ENCODE assay signal across 8 mouse cellular contexts in the genomic region with DNA sequence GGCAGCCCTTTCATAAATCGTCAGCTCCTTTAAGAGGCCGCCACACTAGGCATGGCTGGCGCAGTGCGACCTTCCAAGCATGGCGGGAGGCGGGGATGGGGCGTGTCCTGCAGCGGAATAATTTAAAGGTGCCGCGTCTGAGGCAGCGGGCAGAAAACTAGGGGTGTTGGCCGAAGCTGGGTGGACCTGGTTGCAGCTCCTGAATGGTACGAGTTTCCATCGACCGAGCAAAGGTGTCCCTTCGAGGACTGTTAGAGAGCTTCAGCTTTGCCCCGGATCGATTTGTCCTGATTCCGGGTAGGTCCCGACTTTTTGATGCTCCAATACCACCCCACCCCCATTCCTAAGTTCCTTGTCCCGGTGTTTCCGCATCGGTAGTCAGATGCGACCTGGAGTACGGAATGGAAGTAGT. TPM values are rescaled to one million over a fixed set of nuclear protein-coding genes. Genes with fewer than 3 reads are reported as not detected.
DNase-seq lines count a peak whose midpoint lies in the region; ATAC-seq and TF ChIP-seq lines count a peak whose summit lies in the region.

Gene Pnpla6, plus strand, starts transcription at position 125 of the 412 bp plus-strand sequence.

- TF ChIP-seq EP300 in MEL (IDR thresholded peaks at IDR 0.05; ENCODE audit: low read depth in 1 of 2, low read length in 2 of 2), result no peak

- TF ChIP-seq POLR2A in MEL (IDR thresholded peaks at IDR 0.05; ENCODE audit: control insufficient read depth in 1 of 2, insufficient read depth in 1 of 2, low read depth in 1 of 2, low read length in 2 of 2, poor library complexity in 1 of 2), result peak in 1 of 2 experiments; percentile 59; a peak in 2 of 4 replicates

- peak within 1 kb of the TSS; percentile 23 for H3K27ac ChIP-seq in MEL (ENCODE audit: control insufficient read depth, low read depth, low read length)
- peak within 1 kb of the TSS; percentile 77 for H3K27ac ChIP-seq in forebrain, postnatal 0 days (ENCODE audit: low read depth, low read length)
- peak within 1 kb of the TSS; percentile 87 for H3K27ac ChIP-seq in neural tube, embryonic 15.5 days (replicated peaks)

- peak within 1 kb of the TSS; percentile 74 for H3K9ac ChIP-seq in MEL (ENCODE audit: control insufficient read depth, low read depth, low read length, poor library complexity, severe bottlenecking)
- peak within 1 kb of the TSS; percentile 64 for H3K9ac ChIP-seq in forebrain, postnatal 0 days
- H3K9ac ChIP-seq in neural tube, embryonic 15.5 days (replicated peaks), result peak within 1 kb of the TSS; percentile 64

- no peaks in the 10 kb centered on the region for H3K27me3 ChIP-seq in MEL (ENCODE audit: control insufficient read depth in 1 of 2, insufficient read depth in 2 of 2, low read length in 2 of 2)
- H3K27me3 ChIP-seq in forebrain, postnatal 0 days (ENCODE audit: insufficient read depth, low read length), result no peaks in the 10 kb centered on the region
- no peaks in the 10 kb centered on the region for H3K27me3 ChIP-seq in neural tube, embryonic 15.5 days (replicated peaks)

- under 1% methylated on average over 25 of the region's 25 CpGs for WGBS in forebrain, postnatal 0 days
- WGBS in neural tube, embryonic 15.5 days, result under 1% methylated on average over 25 of the region's 25 CpGs

- peak within 1 kb of the TSS; percentile 64 to 68 for H3K4me3 ChIP-seq in MEL (ENCODE audit: control insufficient read depth in 1 of 2, insufficient read depth in 1 of 2, low read depth in 2 of 2, low read length in 2 of 2)
- peak within 1 kb of the TSS; percentile 62 for H3K4me3 ChIP-seq in forebrain, postnatal 0 days (ENCODE audit: low read depth, low read length)
- H3K4me3 ChIP-seq in neural tube, embryonic 15.5 days (replicated peaks), result peak within 1 kb of the TSS; percentile 68

- intact Hi-C loops in heart, postnatal 36 days (cut with DNase I), result loop anchor here (1.0 to 10.0 kb wide), 3 partner anchors 107 to 740 kb away; partner anchors contain the start of genes Ctxn1, Pet100, Snapc2 and Trappc5

- peaks cover 0 to 3% of the 10 kb centered on the region in 2 experiments; a peak in 1 of 4 replicates for H3K4me1 ChIP-seq in MEL (ENCODE audit: control insufficient read depth in 1 of 2, insufficient read depth in 2 of 2, low read length in 2 of 2)
- H3K4me1 ChIP-seq in forebrain, postnatal 0 days (ENCODE audit: insufficient read depth), result peaks cover 6% of the 10 kb centered on the region; the same call in 1 of the 2 replicates
- peaks cover 23% of the 10 kb centered on the region for H3K4me1 ChIP-seq in neural tube, embryonic 15.5 days

- no peaks in the 10 kb centered on the region for H3K79me2 ChIP-seq in MEL (ENCODE audit: control insufficient read depth, insufficient read depth, low read length, poor library complexity)

- peak; percentile 90 for DNase-seq in MEL (ENCODE audit: low read depth, low spot score)
- peak; percentile 88 for DNase-seq in cerebellum, adult 8-10 months
- DNase-seq in forebrain, postnatal 0 days, result peak; percentile 87
- DNase-seq in heart, postnatal 36 days, result peak; percentile 89 to 91
- peak; percentile 84 to 93 for DNase-seq in layer of hippocampus, adult 18-20 months (ENCODE audit: low spot score in 2 of 2)
- peak; percentile 92 to 93 for DNase-seq in lung, adult 18-20 months
- DNase-seq in testis, postnatal 10 days (ENCODE audit: low spot score), result peak; percentile 90

- peaks cover 0 to 4% of the 10 kb centered on the region in 2 experiments; a peak in 2 of 4 replicates for H3K36me3 ChIP-seq in MEL (ENCODE audit: control insufficient read depth in 1 of 2, insufficient read depth in 2 of 2, low read length in 2 of 2)
- peaks cover 25% of the 10 kb centered on the region for H3K36me3 ChIP-seq in forebrain, postnatal 0 days (ENCODE audit: insufficient read depth)
- peaks cover 37% of the 10 kb centered on the region for H3K36me3 ChIP-seq in neural tube, embryonic 15.5 days

- no peak for TF ChIP-seq RAD21 in MEL (IDR thresholded peaks at IDR 0.05; ENCODE audit: low read depth, low read length)

- TF ChIP-seq CTCF in MEL (IDR thresholded peaks at IDR 0.05 in 2 of 3, conservative IDR thresholded peaks at IDR 0.05 in 1 of 3; ENCODE audit: control insufficient read depth in 1 of 3, insufficient read depth in 1 of 3, low read depth in 2 of 3, low read length in 3 of 3, poor library complexity in 1 of 3, severe bottlenecking in 1 of 3), result no peak
- no peak for TF ChIP-seq CTCF in forebrain, postnatal 0 days (IDR thresholded peaks at IDR 0.05; ENCODE audit: low read depth)

- peak within 1 kb of the TSS; percentile 93 for H3K4me2 ChIP-seq in forebrain, postnatal 0 days (ENCODE audit: low read depth)
- peak within 1 kb of the TSS; percentile 83 for H3K4me2 ChIP-seq in neural tube, embryonic 15.5 days

- H3K9me3 ChIP-seq in MEL (replicated peaks; ENCODE audit: insufficient read depth, low read length), result no peaks in the 10 kb centered on the region
- H3K9me3 ChIP-seq in forebrain, postnatal 0 days (ENCODE audit: low read length), result no peaks in the 10 kb centered on the region
- no peaks in the 10 kb centered on the region for H3K9me3 ChIP-seq in neural tube, embryonic 15.5 days (replicated peaks)

- ATAC-seq in forebrain, postnatal 0 days, result peak; percentile 79
- peak; percentile 79 for ATAC-seq in neural tube, embryonic 15.5 days (ENCODE audit: low FRiP score)

TF ChIP-seq in MEL, 35 proteins besides CTCF, POLR2A, EP300 and RAD21 (continues in another document):
- TF ChIP-seq USF1 (IDR thresholded peaks at IDR 0.05; ENCODE audit: low read depth, low read length) (peak; percentile 54), NRF1 (IDR thresholded peaks at IDR 0.05; ENCODE audit: insufficient read depth, low read depth, low read length, poor library complexity, severe bottlenecking) (peak; percentile 63), NELFE (IDR thresholded peaks at IDR 0.05; ENCODE audit: low read depth, low read length) (peak; percentile 53), ZMIZ1 (IDR thresholded peaks at IDR 0.05; ENCODE audit: low read depth, low read length) (peak; percentile 64), TCF12 (IDR thresholded peaks at IDR 0.05; ENCODE audit: low read depth, low read length) (no peak), ZKSCAN1 (IDR thresholded peaks at IDR 0.05; ENCODE audit: low read depth, low read length) (no peak), MXI1 (IDR thresholded peaks at IDR 0.05; ENCODE audit: low read depth, low read length) (peak; percentile 2; the same call in 1 of the 2 replicates), MAZ (IDR thresholded peaks at IDR 0.05; ENCODE audit: low read depth, low read length) (peak; percentile 69; the same call in 1 of the 2 replicates), ZNF384 (IDR thresholded peaks at IDR 0.05; ENCODE audit: low read depth, low read length) (no peak), RCOR1 (IDR thresholded peaks at IDR 0.05; ENCODE audit: low read depth, low read length) (peak; percentile 67; the same call in 1 of the 2 replicates), ZC3H11A (IDR thresholded peaks at IDR 0.05; ENCODE audit: low read depth, low read length) (no peak), MYB (IDR thresholded peaks at IDR 0.05; ENCODE audit: low read depth, low read length) (no peak), GABPA (IDR thresholded peaks at IDR 0.05; ENCODE audit: low read depth, low read length) (no peak), MEF2A (IDR thresholded peaks at IDR 0.05; ENCODE audit: extremely low read depth, insufficient replicate concordance, low read depth, low read length, poor library complexity, severe bottlenecking) (no peak), HCFC1 (IDR thresholded peaks at IDR 0.05; ENCODE audit: low read depth, low read length) (peak; percentile 96), GATA1 (IDR thresholded peaks at IDR 0.05; ENCODE audit: low read depth, low read length) (no peak), BHLHE40 (IDR thresholded peaks at IDR 0.05; ENCODE audit: borderline replicate concordance, low read depth, low read length) (no peak), POLR2AphosphoS2 (IDR thresholded peaks at IDR 0.05; ENCODE audit: low read length) (peak; percentile 49; the same call in 1 of the 2 replicates), TAL1 (IDR thresholded peaks at IDR 0.05; ENCODE audit: low read length) (no peak), USF2 (IDR thresholded peaks at IDR 0.05; ENCODE audit: borderline replicate concordance in 1 of 2, insufficient read depth in 1 of 2, low read depth in 1 of 2, low read length in 2 of 2) (no peak), SMC3 (IDR thresholded peaks at IDR 0.05; ENCODE audit: low read depth, low read length) (no peak), MAFK (IDR thresholded peaks at IDR 0.05; ENCODE audit: borderline replicate concordance, low read depth, low read length) (no peak), MYC (IDR thresholded peaks at IDR 0.05; ENCODE audit: low read depth, low read length) (no peak), JUND (IDR thresholded peaks at IDR 0.05; ENCODE audit: low read depth, low read length) (no peak), MAX (IDR thresholded peaks at IDR 0.05; ENCODE audit: low read length) (peak; percentile 32; the same call in 1 of the 2 replicates), UBTF (IDR thresholded peaks at IDR 0.05; ENCODE audit: borderline replicate concordance, insufficient read depth, low read depth, low read length) (no peak), SIN3A (IDR thresholded peaks at IDR 0.05; ENCODE audit: low read length) (peak; percentile 96), CHD2 (IDR thresholded peaks at IDR 0.05; ENCODE audit: low read length) (peak; percentile 60; the same call in 1 of the 2 replicates), E2F4 (IDR thresholded peaks at IDR 0.05; ENCODE audit: borderline replicate concordance, low read depth, low read length) (no peak), KAT2A (conservative IDR thresholded peaks at IDR 0.05; ENCODE audit: low read depth, low read length) (peak; percentile 45; the same call in 1 of the 2 replicates), POLR2AphosphoS5 (IDR thresholded peaks at IDR 0.05; ENCODE audit: borderline replicate concordance, low read depth, low read length) (no peak), ELF1 (IDR thresholded peaks at IDR 0.05; ENCODE audit: low read depth, low read length) (no peak; the same call in none of the 2 replicates), CHD1 (IDR thresholded peaks at IDR 0.05; ENCODE audit: low read depth, low read length) (peak; percentile 96)

RNA-seq across cellular contexts. Expression of gene Pnpla6, which starts in this region (rescaled TPM):
- 7.6 and 8.6 TPM in 2 replicates for total RNA-seq in MEL (2012; rRNA removed)
- polyA plus RNA-seq in MEL (2012; ENCODE audit: insufficient read depth in 1 of 2, insufficient read length in 2 of 2, low read depth in 1 of 2, low replicate concordance in 2 of 2, missing spikeins in 1 of 2), result 10 to 100 TPM in 1 of 2 experiments, not detected in 1; 16.5 TPM
- 42.6 and 56.4 TPM in 2 replicates for total RNA-seq in forebrain, postnatal 0 days (2014; rRNA removed)
- polyA plus RNA-seq in forebrain, postnatal 0 days (2015; fragmentation: Nextera tagmentation; extraction: Ambion mirVana), result 22.2 and 26.3 TPM in 2 replicates
- total RNA-seq in heart, postnatal 36 days (2021), result 10 to 100 TPM in 1 of 2 experiments, 1 to 10 TPM in 1; 8.1 to 14.3 TPM
- 10 to 100 TPM; 71.8 to 76.2 TPM for total RNA-seq in layer of hippocampus, adult 18-20 months (2021)
- 42.5 and 44.3 TPM in 2 replicates for polyA plus RNA-seq in neural tube, embryonic 15.5 days (2015; fragmentation: Nextera tagmentation; extraction: Ambion mirVana)

Comparison
In these comparisons a context has a peak if more than half of its experiments do, and no peak if none do; other contexts are left out.
1. Peak in every context shown above with its lines: DNase-seq, ATAC-seq, H3K4me3 ChIP-seq and H3K27ac ChIP-seq.
2. H3K27ac ChIP-seq: peak in every context shown above with its lines; median percentile 87 in neural tube, embryonic 15.5 days; 77 in forebrain, postnatal 0 days; 23 in MEL.